Mouse (Mus musculus): Measurements from ENCODE around the gene Ipmk. TPM values are rescaled to one million over a fixed set of nuclear protein-coding genes. Genes with fewer than 3 reads are reported as not detected.

The Ipmk gene
- total and polyA plus RNA-seq, 3 experiments = 14.7 to 27.1 (median 23.8) TPM

- H3K27me3 ChIP-seq (replicated peaks) = no peaks in the 10 kb centered on the region
- in situ Hi-C loops (cut with MboI; ENCODE audit: low pct_ligation_motif_present, low pct_unique_long_range_greater_than_20kb, low sequenced_read_pairs) (no loop called here), dilution Hi-C loops (cut with MboI; ENCODE audit: extremely low pct_ligation_motif_present, extremely low pct_unique_long_range_greater_than_20kb, low sequenced_read_pairs) (no loop called here)
- H3K79me2 ChIP-seq (replicated peaks; ENCODE audit: control insufficient read depth, extremely low read depth, insufficient read depth, poor library complexity, severe bottlenecking) = peaks cover 3% of the 10 kb centered on the region
- peaks cover 0 to 3% of the 10 kb centered on the region in 2 experiments; a peak in 1 of 4 replicates for H3K4me1 ChIP-seq (ENCODE audit: control insufficient read depth in 1 of 2, insufficient read depth in 2 of 2)
- TF ChIP-seq MEF2A (IDR thresholded peaks at IDR 0.05; ENCODE audit: borderline replicate concordance, low read depth, low read length) = no peak
- H3K9ac ChIP-seq (ENCODE audit: insufficient read depth, low read depth) = no peak overlapping the region
- no peak overlapping the region for H3K4me2 ChIP-seq (ENCODE audit: insufficient read depth, low read depth, poor library complexity, severe bottlenecking)
- no peak overlapping the region for H3K4me3 ChIP-seq (replicated peaks in 1 of 3; ENCODE audit: low read depth in 2 of 3, low read length in 2 of 3, poor library complexity in 1 of 3)
- no peak overlapping the region for H3K27ac ChIP-seq (ENCODE audit: insufficient read depth, low read depth)
- H3K36me3 ChIP-seq (replicated peaks in 1 of 2; ENCODE audit: control insufficient read depth in 1 of 2, insufficient read depth in 1 of 2, low read length in 1 of 2) = peaks cover 44 to 73% of the 10 kb centered on the region in 2 experiments
- no peak for DNase-seq (ENCODE audit: extremely low read depth)
- no peaks in the 10 kb centered on the region for H3K9me3 ChIP-seq (replicated peaks; ENCODE audit: low read length)
These were observed 17.5 kb upstream of the Ipmk start for GRCm38 (mm10) chr10:71330070-71330469.

GRCm38 (mm10) chr10:71331908-71332307, 15.7 kb upstream of the Ipmk start:
- TF ChIP-seq MYC (IDR thresholded peaks at IDR 0.05; ENCODE audit: low read depth, low read length) (no peak), E2F4 (IDR thresholded peaks at IDR 0.05; ENCODE audit: insufficient replicate concordance, low read depth, low read length) (no peak), POLR2A (IDR thresholded peaks at IDR 0.05; ENCODE audit: low read depth, low read length) (no peak), KAT2A (IDR thresholded peaks at IDR 0.05; ENCODE audit: insufficient replicate concordance, low read length) (no peak), ELF1 (IDR thresholded peaks at IDR 0.05; ENCODE audit: low read depth, low read length) (no peak), ETS1 (conservative IDR thresholded peaks at IDR 0.05; ENCODE audit: low read depth, low read length) (no peak), ZKSCAN1 (IDR thresholded peaks at IDR 0.05; ENCODE audit: borderline replicate concordance, low read depth, low read length) (no peak), MEF2A (IDR thresholded peaks at IDR 0.05; ENCODE audit: borderline replicate concordance, low read depth, low read length) (no peak), USF1 (IDR thresholded peaks at IDR 0.05; ENCODE audit: low read depth, low read length) (no peak), CHD2 (IDR thresholded peaks at IDR 0.05; ENCODE audit: low read length) (no peak), IRF4 (IDR thresholded peaks at IDR 0.05; ENCODE audit: low read depth, low read length) (no peak), JUND (conservative IDR thresholded peaks at IDR 0.05; ENCODE audit: low read depth, low read length) (no peak), HCFC1 (IDR thresholded peaks at IDR 0.05; ENCODE audit: low read depth, low read length) (no peak), SIN3A (IDR thresholded peaks at IDR 0.05; ENCODE audit: low read length) (no peak), TBP (conservative IDR thresholded peaks at IDR 0.05; ENCODE audit: low read depth, low read length) (no peak), GABPA (IDR thresholded peaks at IDR 0.05; ENCODE audit: insufficient replicate concordance, low read depth, low read length) (no peak), MXI1 (IDR thresholded peaks at IDR 0.05; ENCODE audit: low read depth, low read length) (no peak), NELFE (IDR thresholded peaks at IDR 0.05; ENCODE audit: low read depth, low read length) (no peak)
- no peak overlapping the region for H3K4me2 ChIP-seq (ENCODE audit: insufficient read depth, low read depth, poor library complexity, severe bottlenecking)
- H3K36me3 ChIP-seq (replicated peaks in 1 of 2; ENCODE audit: control insufficient read depth in 1 of 2, insufficient read depth in 1 of 2, low read length in 1 of 2) = peaks cover 56 to 87% of the 10 kb centered on the region in 2 experiments
- peaks cover 3% of the 10 kb centered on the region for H3K79me2 ChIP-seq (replicated peaks; ENCODE audit: control insufficient read depth, extremely low read depth, insufficient read depth, poor library complexity, severe bottlenecking)
- H3K27me3 ChIP-seq (replicated peaks) = no peaks in the 10 kb centered on the region
- in situ Hi-C loops (cut with MboI; ENCODE audit: low pct_ligation_motif_present, low pct_unique_long_range_greater_than_20kb, low sequenced_read_pairs) = no loop called here
- dilution Hi-C loops (cut with MboI; ENCODE audit: extremely low pct_ligation_motif_present, extremely low pct_unique_long_range_greater_than_20kb, low sequenced_read_pairs) = no loop called here
- H3K9me3 ChIP-seq (replicated peaks; ENCODE audit: low read length) = no peaks in the 10 kb centered on the region
- H3K27ac ChIP-seq (ENCODE audit: insufficient read depth, low read depth) = no peak overlapping the region
- no peak overlapping the region for H3K4me3 ChIP-seq (replicated peaks in 1 of 3; ENCODE audit: low read depth in 2 of 3, low read length in 2 of 3, poor library complexity in 1 of 3)
- peaks cover 0 to 3% of the 10 kb centered on the region in 2 experiments; a peak in 1 of 4 replicates for H3K4me1 ChIP-seq (ENCODE audit: control insufficient read depth in 1 of 2, insufficient read depth in 2 of 2)
- DNase-seq (ENCODE audit: extremely low read depth) = no peak
- H3K9ac ChIP-seq (ENCODE audit: insufficient read depth, low read depth) = no peak overlapping the region
